Mouse (Mus musculus): ENCODE data around the gene Prdm11.

GRCm38 (mm10) chr2:92933379-92933778, 112.6 kb downstream of the Prdm11 start:
- TF ChIP-seq CHD1 (IDR thresholded peaks at IDR 0.05; ENCODE audit: low read depth, low read length) = no peak
- TF ChIP-seq POLR2AphosphoS2 (IDR thresholded peaks at IDR 0.05; ENCODE audit: low read depth, low read length) = no peak
- no peak for TF ChIP-seq CTCF (conservative IDR thresholded peaks at IDR 0.05 in 1 of 2, IDR thresholded peaks at IDR 0.05 in 1 of 2; ENCODE audit: low read depth in 2 of 2, low read length in 2 of 2)
- TF ChIP-seq POLR2A (IDR thresholded peaks at IDR 0.05; ENCODE audit: low read depth, low read length) = no peak
- TF ChIP-seq EP300 (IDR thresholded peaks at IDR 0.05; ENCODE audit: low read length) = no peak
- no peak for TF ChIP-seq RAD21 (IDR thresholded peaks at IDR 0.05; ENCODE audit: low read depth, low read length)
- no peak for TF ChIP-seq ELF1 (IDR thresholded peaks at IDR 0.05; ENCODE audit: low read depth, low read length)
- TF ChIP-seq ZKSCAN1 (IDR thresholded peaks at IDR 0.05; ENCODE audit: borderline replicate concordance, low read depth, low read length) = no peak
- TF ChIP-seq MYC (IDR thresholded peaks at IDR 0.05; ENCODE audit: low read depth, low read length) = no peak
- no peak for TF ChIP-seq ETS1 (conservative IDR thresholded peaks at IDR 0.05; ENCODE audit: low read depth, low read length)
- no peak for TF ChIP-seq GABPA (IDR thresholded peaks at IDR 0.05; ENCODE audit: insufficient replicate concordance, low read depth, low read length)
- TF ChIP-seq MAFK (IDR thresholded peaks at IDR 0.05; ENCODE audit: insufficient replicate concordance, low read length) = no peak
- TF ChIP-seq HCFC1 (IDR thresholded peaks at IDR 0.05; ENCODE audit: low read depth, low read length) = no peak
- TF ChIP-seq PAX5 (IDR thresholded peaks at IDR 0.05; ENCODE audit: low read length) = no peak

Measured in CH12.LX (cell line).